Mouse (Mus musculus) MEL (cell line): ENCODE measurements around the gene Rccd1.

Experiments used
- CTCF ChIP-seq, 3 experiments: IDR thresholded peaks in 2 of 3; conservative IDR thresholded peaks in 1 of 3; 2 replicates each; pipeline ENCODE4 v1.5.1; 2011 to 2012; ENCODE audit warnings: low read length in 3 of 3, low read depth in 2 of 3, mild to moderate bottlenecking in 2 of 3, improper control_type of control experiment in 1 of 3, inconsistent platforms in 1 of 3, mixed read lengths in 1 of 3, moderate library complexity in 1 of 3; ENCODE audit not compliant: control insufficient read depth in 1 of 3, insufficient read depth in 1 of 3, poor library complexity in 1 of 3, severe bottlenecking in 1 of 3
- EP300 ChIP-seq, 2 experiments: IDR thresholded peaks; 2 replicates each; pipeline ENCODE4 v1.6.1; 2011; ENCODE audit warnings: improper control_type of control experiment in 2 of 2, low read length in 2 of 2, low read depth in 1 of 2, mild to moderate bottlenecking in 1 of 2
- GATA1 ChIP-seq: IDR thresholded peaks from 2 replicates; pipeline ENCODE4 v1.6.1; 2011; ENCODE audit warnings: low read depth, low read length, improper control_type of control experiment
- KAT2A ChIP-seq: conservative IDR thresholded peaks from 2 replicates; pipeline ENCODE4 v1.6.1; 2012; ENCODE audit warnings: low read depth, low read length, improper control_type of control experiment, inconsistent platforms
- ZKSCAN1 ChIP-seq: IDR thresholded peaks from 2 replicates; pipeline ENCODE4 v1.6.1; 2012; ENCODE audit warnings: low read depth, mild to moderate bottlenecking, inconsistent platforms, low read length, improper control_type of control experiment, moderate library complexity

- TF ChIP-seq GATA1 (no peak), ZKSCAN1 (no peak), EP300 (IDR thresholded peaks at IDR 0.05; ENCODE audit: low read depth in 1 of 2, low read length in 2 of 2) (no peak), CTCF (IDR thresholded peaks at IDR 0.05 in 2 of 3, conservative IDR thresholded peaks at IDR 0.05 in 1 of 3; ENCODE audit: control insufficient read depth in 1 of 3, insufficient read depth in 1 of 3, low read depth in 2 of 3, low read length in 3 of 3, poor library complexity in 1 of 3, severe bottlenecking in 1 of 3) (no peak), KAT2A (no peak)
Measured at GRCm38 (mm10) chr7:80347670-80348586, 23.7 kb upstream of the Rccd1 start.
